Mouse (Mus musculus): ENCODE data around the gene Rtn1. TPM values are rescaled to one million over a fixed set of nuclear protein-coding genes. Genes with fewer than 3 reads are reported as not detected.

The Rtn1 gene
- total RNA-seq, 2 experiments from 2014 or later = 5.3 to 8.9 TPM

Other genes starting within 250 kb of the Rtn1 start
- not detected for gene Ccdc175, start 224.0 kb downstream of the Rtn1 start, total RNA-seq (2021)
- under 1 TPM; 0.15 to 0.36 TPM for gene Lrrc9, start 32.8 kb upstream of the Rtn1 start, total RNA-seq (2021)
- gene Pcnx4, start 127.3 kb upstream of the Rtn1 start, total RNA-seq (2021) = 1 to 10 TPM; 3.4 to 3.5 TPM
- not detected for gene Gm4756, start 240.6 kb upstream of the Rtn1 start, total RNA-seq (2021)